In the genomic region with DNA sequence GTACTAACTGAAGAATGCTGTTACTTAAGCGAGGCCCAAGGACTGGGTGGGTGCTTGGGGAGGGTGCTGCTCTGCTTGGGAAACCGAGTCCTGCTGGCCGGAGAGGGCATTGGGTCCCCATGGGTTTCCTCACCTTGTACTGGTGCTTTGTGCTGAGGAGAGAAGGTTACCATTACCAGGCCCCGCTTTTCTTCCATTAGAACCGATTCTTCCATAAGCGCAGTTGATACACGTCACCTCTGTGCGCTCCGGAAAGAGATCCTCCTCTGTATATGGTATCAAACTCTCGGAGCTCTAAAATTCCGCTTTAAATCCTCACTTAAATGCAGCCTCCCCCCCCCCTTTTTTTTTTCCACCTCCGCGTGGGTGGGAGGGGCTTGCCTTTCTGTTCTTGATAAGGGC, we compare ENCODE assay signal across 8 mouse cellular contexts. TPM values are rescaled to one million over a fixed set of nuclear protein-coding genes. Genes with fewer than 3 reads are reported as not detected.
DNase-seq lines count a peak whose midpoint lies in the region; ATAC-seq and TF ChIP-seq lines count a peak whose summit lies in the region.

No protein-coding gene starts in this region.

- TF ChIP-seq CTCF in left cerebral cortex, adult 2 months (IDR thresholded peaks at IDR 0.05) = no peak; the same call in 1 of the 2 replicates

- no peaks in the 10 kb centered on the region for H3K9me3 ChIP-seq in lung, embryonic 15.5 days
- no peaks in the 10 kb centered on the region for H3K9me3 ChIP-seq in forebrain, embryonic 13.5 days (replicated peaks)
- no peaks in the 10 kb centered on the region for H3K9me3 ChIP-seq in midbrain, embryonic 16.5 days (replicated peaks; ENCODE audit: control insufficient read depth, low read length, poor library complexity, severe bottlenecking)

- peak overlapping the region; percentile 100 for H3K4me3 ChIP-seq in lung, embryonic 15.5 days
- H3K4me3 ChIP-seq in forebrain, embryonic 13.5 days = peak overlapping the region; percentile 97
- H3K4me3 ChIP-seq in left cerebral cortex, adult 2 months = peak overlapping the region; percentile 83
- peak overlapping the region; percentile 68 for H3K4me3 ChIP-seq in midbrain, embryonic 16.5 days (ENCODE audit: low read depth, low read length)

- peak overlapping the region; percentile 98 for H3K9ac ChIP-seq in lung, embryonic 15.5 days
- peak overlapping the region; percentile 93 for H3K9ac ChIP-seq in forebrain, embryonic 13.5 days
- peak overlapping the region; percentile 80 for H3K9ac ChIP-seq in midbrain, embryonic 16.5 days (ENCODE audit: low read depth, low read length)

- peaks cover 19% of the 10 kb centered on the region; the same call in 1 of the 2 replicates for H3K4me1 ChIP-seq in lung, embryonic 15.5 days
- peaks cover 41% of the 10 kb centered on the region for H3K4me1 ChIP-seq in forebrain, embryonic 13.5 days
- H3K4me1 ChIP-seq in midbrain, embryonic 16.5 days (ENCODE audit: control insufficient read depth, insufficient read depth, low read length) = peaks cover 27% of the 10 kb centered on the region

- H3K4me2 ChIP-seq in lung, embryonic 15.5 days = peak overlapping the region; percentile 75
- peak overlapping the region; percentile 82 for H3K4me2 ChIP-seq in forebrain, embryonic 13.5 days
- H3K4me2 ChIP-seq in midbrain, embryonic 16.5 days (ENCODE audit: low read length) = peak overlapping the region; percentile 82

- intact Hi-C loops in left cerebral cortex, adult 2 months (cut with DNase I) = loop anchor here (2.0 kb wide), 2 partner anchors 27 to 211 kb away; partner anchors contain the start of genes Rhoa, Tcta and Usp19
- intact Hi-C loops in gastrocnemius, postnatal 36 days (cut with DNase I) = loop anchor here (5.0 kb wide), 1 partner anchor 49 kb away; the partner anchor contains the start of genes Dalrd3 and Ndufaf3

- ATAC-seq in lung, embryonic 15.5 days (ENCODE audit: borderline replicate concordance, extremely low read depth, low FRiP score, low TSS enrichment) = peak; percentile 13
- peak; percentile 52 for ATAC-seq in activated CD4-positive, CD25-positive, alpha-beta regulatory T cell, adult 4 months
- ATAC-seq in forebrain, embryonic 13.5 days = no peak
- 0 out of 2 replicates have a peak, but pooled peaks have one; percentile 4 for ATAC-seq in midbrain, embryonic 16.5 days

- DNase-seq in lung, postnatal 25 days (ENCODE audit: low spot score) = no peak
- DNase-seq in left cerebral cortex, adult 2 months (ENCODE audit: extremely low spot score in 1 of 2, low spot score in 2 of 2) = peak in 1 of 2 experiments; percentile 39
- DNase-seq in gastrocnemius, postnatal 36 days = no peak
- DNase-seq in adrenal gland, postnatal 10 days = no peak

- peaks cover 32% of the 10 kb centered on the region for H3K36me3 ChIP-seq in lung, embryonic 15.5 days
- peaks cover 37% of the 10 kb centered on the region for H3K36me3 ChIP-seq in forebrain, embryonic 13.5 days (ENCODE audit: poor library complexity, severe bottlenecking)
- peaks cover 12% of the 10 kb centered on the region for H3K36me3 ChIP-seq in midbrain, embryonic 16.5 days (ENCODE audit: control insufficient read depth, insufficient read depth, low read length)

- H3K27me3 ChIP-seq in lung, embryonic 15.5 days = no peaks in the 10 kb centered on the region
- H3K27me3 ChIP-seq in forebrain, embryonic 13.5 days = no peaks in the 10 kb centered on the region
- no peaks in the 10 kb centered on the region for H3K27me3 ChIP-seq in midbrain, embryonic 16.5 days (ENCODE audit: control insufficient read depth, insufficient read depth, low read depth, low read length)

- peak overlapping the region; percentile 99 for H3K27ac ChIP-seq in lung, embryonic 15.5 days
- H3K27ac ChIP-seq in forebrain, embryonic 13.5 days = peak overlapping the region; percentile 99
- peak overlapping the region; percentile 99 for H3K27ac ChIP-seq in left cerebral cortex, adult 2 months
- peak overlapping the region; percentile 95 for H3K27ac ChIP-seq in midbrain, embryonic 16.5 days (ENCODE audit: low read length)

- WGBS in lung, embryonic 15.5 days = 0% methylated on average over 13 of the region's 13 CpGs
- under 1% methylated on average over 13 of the region's 13 CpGs for WGBS in forebrain, embryonic 13.5 days
- 0% methylated on average over 13 of the region's 13 CpGs for WGBS in midbrain, embryonic 16.5 days

RNA-seq across cellular contexts. Expression of gene Qrich1, which starts 1.3 kb away (rescaled TPM):
- polyA plus RNA-seq in lung, embryonic 15.5 days (2015; fragmentation: Nextera tagmentation; extraction: Ambion mirVana) = 115 and 120 TPM in 2 replicates
- 10 to 100 TPM; 71.0 to 77.8 TPM for polyA plus RNA-seq in activated CD4-positive, CD25-positive, alpha-beta regulatory T cell, adult 4 months (2017; shearing (Covaris generic))
- 132 and 144 TPM in 2 replicates for polyA plus RNA-seq in forebrain, embryonic 13.5 days (2015; fragmentation: Nextera tagmentation; extraction: Ambion mirVana)
- total RNA-seq in left cerebral cortex, adult 2 months (2021) = 100 to 1,000 TPM; 140 to 155 TPM
- polyA plus RNA-seq in midbrain, embryonic 16.5 days (2015; fragmentation: Nextera tagmentation; extraction: Ambion mirVana) = 119 and 132 TPM in 2 replicates
- total RNA-seq in gastrocnemius, postnatal 36 days (2021) = 10 to 100 TPM; 49.3 to 51.9 TPM
- total RNA-seq in adrenal gland, postnatal 10 days (2021) = 100 to 1,000 TPM; 108 to 129 TPM

RNA-seq across cellular contexts. Expression of gene Qars, which starts 10.4 kb away (rescaled TPM):
- 89.4 and 108 TPM in 2 replicates for polyA plus RNA-seq in lung, embryonic 15.5 days (2015; fragmentation: Nextera tagmentation; extraction: Ambion mirVana)
- polyA plus RNA-seq in activated CD4-positive, CD25-positive, alpha-beta regulatory T cell, adult 4 months (2017; shearing (Covaris generic)) = 100 to 1,000 TPM; 131 to 141 TPM
- 80.4 and 91.2 TPM in 2 replicates for polyA plus RNA-seq in forebrain, embryonic 13.5 days (2015; fragmentation: Nextera tagmentation; extraction: Ambion mirVana)
- total RNA-seq in left cerebral cortex, adult 2 months (2021) = 10 to 100 TPM; 75.3 to 78.0 TPM
- polyA plus RNA-seq in midbrain, embryonic 16.5 days (2015; fragmentation: Nextera tagmentation; extraction: Ambion mirVana) = 56.6 and 68.2 TPM in 2 replicates
- total RNA-seq in gastrocnemius, postnatal 36 days (2021) = 10 to 100 TPM; 69.7 to 81.7 TPM
- 100 to 1,000 TPM; 137 to 147 TPM for total RNA-seq in adrenal gland, postnatal 10 days (2021)

RNA-seq across cellular contexts. Expression of gene Usp19, which starts 27.5 kb away (rescaled TPM):
- 61.9 and 68.5 TPM in 2 replicates for polyA plus RNA-seq in lung, embryonic 15.5 days (2015; fragmentation: Nextera tagmentation; extraction: Ambion mirVana)
- polyA plus RNA-seq in activated CD4-positive, CD25-positive, alpha-beta regulatory T cell, adult 4 months (2017; shearing (Covaris generic)) = 10 to 100 TPM; 14.6 to 18.3 TPM
- polyA plus RNA-seq in forebrain, embryonic 13.5 days (2015; fragmentation: Nextera tagmentation; extraction: Ambion mirVana) = 69.7 and 80.6 TPM in 2 replicates
- 100 to 1,000 TPM; 153 to 167 TPM for total RNA-seq in left cerebral cortex, adult 2 months (2021)
- 68.6 and 71.5 TPM in 2 replicates for polyA plus RNA-seq in midbrain, embryonic 16.5 days (2015; fragmentation: Nextera tagmentation; extraction: Ambion mirVana)
- total RNA-seq in gastrocnemius, postnatal 36 days (2021) = 100 to 1,000 TPM; 105 to 120 TPM
- total RNA-seq in adrenal gland, postnatal 10 days (2021) = 100 to 1,000 TPM; 124 to 156 TPM

RNA-seq across cellular contexts. Expression of gene Lamb2, which starts 38.4 kb away (rescaled TPM):
- 66.9 and 74.4 TPM in 2 replicates for polyA plus RNA-seq in lung, embryonic 15.5 days (2015; fragmentation: Nextera tagmentation; extraction: Ambion mirVana)
- under 1 TPM; 0.15 to 0.25 TPM for polyA plus RNA-seq in activated CD4-positive, CD25-positive, alpha-beta regulatory T cell, adult 4 months (2017; shearing (Covaris generic))
- polyA plus RNA-seq in forebrain, embryonic 13.5 days (2015; fragmentation: Nextera tagmentation; extraction: Ambion mirVana) = 18.7 and 22.9 TPM in 2 replicates
- total RNA-seq in left cerebral cortex, adult 2 months (2021) = 10 to 100 TPM; 28.2 to 29.4 TPM
- 18.6 and 19.3 TPM in 2 replicates for polyA plus RNA-seq in midbrain, embryonic 16.5 days (2015; fragmentation: Nextera tagmentation; extraction: Ambion mirVana)
- 100 to 1,000 TPM; 118 to 129 TPM for total RNA-seq in gastrocnemius, postnatal 36 days (2021)
- total RNA-seq in adrenal gland, postnatal 10 days (2021) = 100 to 1,000 TPM; 108 to 131 TPM

RNA-seq across cellular contexts. Expression of gene Impdh2, which starts 42.2 kb away (rescaled TPM):
- polyA plus RNA-seq in lung, embryonic 15.5 days (2015; fragmentation: Nextera tagmentation; extraction: Ambion mirVana) = 178 TPM in 2 replicates
- polyA plus RNA-seq in activated CD4-positive, CD25-positive, alpha-beta regulatory T cell, adult 4 months (2017; shearing (Covaris generic)) = 100 to 1,000 TPM; 126 to 172 TPM
- 135 and 143 TPM in 2 replicates for polyA plus RNA-seq in forebrain, embryonic 13.5 days (2015; fragmentation: Nextera tagmentation; extraction: Ambion mirVana)
- total RNA-seq in left cerebral cortex, adult 2 months (2021) = 10 to 100 TPM; 53.5 to 54.1 TPM
- polyA plus RNA-seq in midbrain, embryonic 16.5 days (2015; fragmentation: Nextera tagmentation; extraction: Ambion mirVana) = 92.7 and 93.9 TPM in 2 replicates
- 10 to 100 TPM; 47.6 to 58.0 TPM for total RNA-seq in gastrocnemius, postnatal 36 days (2021)
- 10 to 100 TPM; 80.6 to 83.7 TPM for total RNA-seq in adrenal gland, postnatal 10 days (2021)
